Mouse (Mus musculus): Measurements from ENCODE around the gene Gm20388. TPM values are rescaled to one million over a fixed set of nuclear protein-coding genes. Genes with fewer than 3 reads are reported as not detected.

Gene Gm20388
- total RNA-seq, 2 experiments from 2014 or later, result 10.3 to 10.6 TPM

GRCm38 (mm10) chr8:121360001-121360400 lies 1449.4 kb downstream of the Gm20388 start:
- intact Hi-C loops (cut with DNase I), result no loop called here

DNA sequence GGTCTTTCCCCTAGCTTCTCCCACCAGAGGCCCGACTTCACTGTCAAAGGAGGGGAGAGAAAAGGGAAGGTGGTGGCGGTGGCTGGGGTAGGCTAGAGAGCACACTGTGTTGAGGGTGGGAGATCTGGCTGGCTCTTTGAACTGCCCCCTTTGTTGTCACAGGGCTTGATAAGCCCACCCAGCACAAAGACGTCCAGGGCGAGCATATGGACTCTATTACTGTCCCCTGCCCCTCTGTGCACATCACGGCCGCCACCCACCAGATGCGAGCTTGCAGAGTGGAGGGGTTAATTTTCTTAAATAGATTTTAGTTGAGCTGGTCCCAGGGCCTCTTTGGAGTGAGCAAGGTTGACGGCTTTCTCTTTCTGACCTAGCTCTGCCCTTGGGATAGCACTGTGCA lies 1450.5 kb downstream of the Gm20388 start:
- no peak for DNase-seq (ENCODE audit: low spot score in 2 of 2)
- intact Hi-C loops (cut with DNase I), result no loop called here

More at GRCm38 (mm10) chr8:121360001-121360400, 1449.4 kb downstream of the Gm20388 start:
- no peak for DNase-seq (ENCODE audit: low spot score in 2 of 2)

- intact Hi-C loops (cut with DNase I), result no loop called here
- no peak for DNase-seq (ENCODE audit: low spot score in 2 of 2)
Observed at GRCm38 (mm10) chr8:121364646-121365045, 1454.0 kb downstream of the Gm20388 start.

DNA sequence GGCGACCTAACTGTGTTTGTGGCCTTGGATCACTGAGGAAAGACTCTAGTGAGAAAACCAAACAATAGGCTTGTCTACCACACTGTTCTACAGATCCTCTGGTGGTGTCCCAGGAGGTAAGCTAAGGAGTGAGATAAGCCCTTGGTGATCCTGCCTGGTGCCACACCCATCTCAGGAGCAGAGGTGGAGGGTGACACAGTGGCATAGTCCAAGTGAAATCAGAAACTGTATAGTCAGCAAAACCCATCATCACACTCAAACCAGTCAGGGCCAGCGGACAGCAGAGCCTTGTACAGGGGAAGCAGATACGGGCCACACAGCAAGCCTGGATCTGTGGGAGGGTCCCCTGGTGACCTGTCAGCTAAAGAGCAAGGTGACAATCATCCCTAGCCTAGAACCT lies 1454.5 kb downstream of the Gm20388 start:
- intact Hi-C loops (cut with DNase I), result no loop called here
- no peak for DNase-seq (ENCODE audit: low spot score in 2 of 2)

- intact Hi-C loops (cut with DNase I), result no loop called here
- no peak for DNase-seq (ENCODE audit: low spot score in 2 of 2)
Observed at GRCm38 (mm10) chr8:121366655-121367054, 1456.0 kb downstream of the Gm20388 start.

- DNase-seq (ENCODE audit: low spot score in 2 of 2), result no peak
- intact Hi-C loops (cut with DNase I), result no loop called here
Observed at GRCm38 (mm10) chr8:121368799-121369198, 1458.2 kb downstream of the Gm20388 start.

DNA sequence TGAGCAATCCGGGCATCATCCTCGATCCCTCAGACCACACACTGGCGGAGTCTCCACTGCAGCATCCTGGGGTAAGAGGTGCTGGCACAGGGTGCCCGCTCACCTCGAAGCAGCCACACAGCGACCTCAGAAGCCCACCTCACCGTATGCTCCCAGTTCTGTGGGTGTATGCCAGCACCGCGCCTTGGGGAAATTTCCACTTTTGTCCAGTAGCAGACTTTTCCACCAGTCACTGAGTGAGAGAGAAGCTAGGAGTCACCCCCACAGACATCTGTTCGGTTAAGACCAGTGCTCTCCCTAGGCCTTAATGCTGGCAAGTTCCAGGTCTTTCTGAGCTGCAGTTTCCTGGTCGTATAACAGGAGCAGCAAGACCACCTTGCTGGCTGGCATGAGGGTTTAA lies 1458.7 kb downstream of the Gm20388 start:
- peak; percentile 40 to 51 for DNase-seq (ENCODE audit: low spot score in 2 of 2)
- intact Hi-C loops (cut with DNase I), result no loop called here

- intact Hi-C loops (cut with DNase I), result no loop called here
- no peak for DNase-seq (ENCODE audit: low spot score in 2 of 2)
Observed at GRCm38 (mm10) chr8:121371287-121371686, 1460.6 kb downstream of the Gm20388 start.

DNA sequence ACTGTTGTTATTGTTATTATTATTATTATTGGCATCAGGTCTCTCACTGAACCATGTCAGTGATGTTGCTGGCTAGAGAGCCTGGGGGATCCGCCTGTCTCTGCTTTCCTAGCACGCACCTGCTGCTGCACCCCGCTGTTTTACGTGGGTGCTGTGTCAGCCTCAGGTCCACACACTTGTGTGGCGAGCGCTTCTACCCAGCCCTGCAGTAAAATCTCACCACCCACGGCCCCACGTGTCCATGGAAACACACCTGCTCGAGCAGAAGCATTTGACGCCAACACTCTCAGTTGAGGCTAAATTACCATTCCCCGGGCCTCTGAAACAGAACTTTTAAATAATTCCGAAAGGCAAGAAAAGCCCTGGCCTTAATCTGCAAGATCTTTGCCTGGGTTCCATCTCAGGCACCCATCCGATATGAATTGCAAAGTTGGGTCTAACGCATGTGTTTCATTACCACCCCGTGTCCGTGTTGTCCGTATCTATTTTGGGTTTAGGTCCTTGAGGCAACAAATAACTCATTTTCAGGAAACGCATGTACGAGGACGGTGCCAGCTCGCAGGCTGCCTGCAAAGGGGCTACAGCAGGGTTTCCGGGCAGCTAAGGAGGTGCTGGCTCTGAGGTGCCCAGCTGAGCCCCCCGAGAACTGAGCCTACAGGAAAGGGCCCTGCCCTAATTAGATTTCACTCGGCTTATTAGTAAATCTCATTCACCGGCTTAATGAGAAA lies 1461.4 kb downstream of the Gm20388 start:
- intact Hi-C loops (cut with DNase I), result no loop called here
- DNase-seq (ENCODE audit: low spot score in 2 of 2), result peak; percentile 72 to 79

GRCm38 (mm10) chr8:121372639-121372986 lies 1462.0 kb downstream of the Gm20388 start:
- intact Hi-C loops (cut with DNase I), result no loop called here
- DNase-seq (ENCODE audit: low spot score in 2 of 2), result no peak

GRCm38 (mm10) chr8:121374284-121374683 lies 1463.6 kb downstream of the Gm20388 start:
- intact Hi-C loops (cut with DNase I), result no loop called here
- no peak for DNase-seq (ENCODE audit: low spot score in 2 of 2)

- DNase-seq (ENCODE audit: low spot score in 2 of 2), result no peak
- intact Hi-C loops (cut with DNase I), result no loop called here
Observed at GRCm38 (mm10) chr8:121374777-121375176, 1464.1 kb downstream of the Gm20388 start.

DNA sequence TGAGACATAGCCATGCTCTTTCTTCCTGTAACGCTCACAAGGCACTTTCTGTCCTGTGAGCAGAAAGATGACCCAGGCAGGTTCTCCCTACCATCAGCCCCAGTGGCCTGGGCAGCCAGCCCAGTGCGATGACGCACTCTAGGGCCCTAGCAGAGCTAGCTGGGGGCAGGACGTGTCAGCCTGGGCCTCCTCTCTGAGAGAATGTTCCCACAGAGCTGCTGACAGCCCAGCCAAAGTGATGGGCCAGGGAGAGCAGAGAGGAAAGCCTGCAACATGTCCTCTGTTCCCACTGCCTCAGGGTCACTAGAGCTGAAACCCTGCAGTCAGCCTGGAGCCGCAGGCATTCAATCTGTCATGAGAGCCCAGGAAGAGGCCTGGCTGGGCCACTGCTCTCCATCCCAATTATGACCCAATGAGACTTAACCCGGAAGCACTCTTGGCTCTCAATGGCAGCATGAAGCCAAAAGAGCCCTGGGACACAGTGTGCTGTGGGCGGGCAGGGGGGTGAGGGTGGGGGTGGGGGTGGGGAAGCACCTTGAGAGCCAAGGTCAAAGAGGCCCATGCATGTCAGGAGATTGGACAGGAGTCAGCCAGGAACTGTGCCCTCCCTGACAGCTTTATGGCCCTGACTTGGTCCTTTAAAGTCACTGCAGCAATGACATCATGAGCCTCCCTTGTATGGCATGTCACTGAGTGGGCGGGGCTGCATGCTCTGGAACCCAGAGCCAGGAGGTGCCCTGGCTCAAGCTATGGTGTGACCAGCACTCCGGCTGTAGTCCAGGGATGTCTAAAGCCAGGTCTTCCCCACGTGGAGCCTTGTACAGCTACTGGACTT lies 1465.7 kb downstream of the Gm20388 start:
- intact Hi-C loops (cut with DNase I), result no loop called here
- DNase-seq (ENCODE audit: low spot score in 2 of 2), result peak in 1 of 2 experiments; percentile 17

DNA sequence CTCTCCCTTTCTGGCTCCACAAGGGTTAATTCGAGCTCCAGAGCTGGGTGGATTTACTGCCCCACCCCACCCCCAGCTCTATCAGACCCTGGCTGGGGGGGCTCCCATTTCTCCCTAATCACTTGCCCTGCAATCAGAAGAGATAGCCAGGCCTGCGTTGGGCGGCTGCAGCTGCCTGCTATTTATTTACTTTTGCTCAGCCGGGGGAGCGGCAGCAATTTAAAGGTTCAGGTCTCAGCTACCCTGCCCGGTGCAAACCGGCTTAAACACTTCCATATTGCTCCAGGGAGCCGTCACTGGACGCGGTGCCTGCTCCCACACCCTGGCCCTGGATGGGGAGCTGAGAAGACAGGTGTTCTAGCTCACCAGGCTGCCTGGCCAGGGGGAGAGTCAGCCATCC lies 1467.0 kb downstream of the Gm20388 start:
- no peak for DNase-seq (ENCODE audit: low spot score in 2 of 2)
- intact Hi-C loops (cut with DNase I), result no loop called here

DNA sequence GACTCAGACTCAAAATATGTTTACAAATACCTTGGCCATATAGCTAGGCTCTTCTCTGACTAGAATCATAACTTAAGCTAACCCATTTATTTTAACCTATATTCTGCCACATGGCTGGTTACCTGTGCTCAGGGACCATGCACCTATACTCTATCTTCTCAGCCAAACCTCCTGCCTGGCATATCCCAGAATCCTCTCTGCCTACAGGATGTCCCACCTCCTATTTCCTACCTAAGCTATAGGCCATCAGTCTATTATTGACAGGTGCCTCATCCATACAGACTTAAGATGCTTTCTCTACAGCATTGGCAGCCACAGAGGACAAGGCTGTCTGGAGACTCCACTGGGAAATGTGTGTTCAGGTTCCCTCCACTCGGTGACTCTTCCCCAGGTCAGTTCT lies 1468.7 kb downstream of the Gm20388 start:
- DNase-seq (ENCODE audit: low spot score in 2 of 2), result no peak
- intact Hi-C loops (cut with DNase I), result no loop called here

- intact Hi-C loops (cut with DNase I), result no loop called here
- DNase-seq (ENCODE audit: low spot score in 2 of 2), result peak in 1 of 2 experiments; percentile 36
Observed at GRCm38 (mm10) chr8:121382583-121383241, 1472.1 kb downstream of the Gm20388 start.

DNA sequence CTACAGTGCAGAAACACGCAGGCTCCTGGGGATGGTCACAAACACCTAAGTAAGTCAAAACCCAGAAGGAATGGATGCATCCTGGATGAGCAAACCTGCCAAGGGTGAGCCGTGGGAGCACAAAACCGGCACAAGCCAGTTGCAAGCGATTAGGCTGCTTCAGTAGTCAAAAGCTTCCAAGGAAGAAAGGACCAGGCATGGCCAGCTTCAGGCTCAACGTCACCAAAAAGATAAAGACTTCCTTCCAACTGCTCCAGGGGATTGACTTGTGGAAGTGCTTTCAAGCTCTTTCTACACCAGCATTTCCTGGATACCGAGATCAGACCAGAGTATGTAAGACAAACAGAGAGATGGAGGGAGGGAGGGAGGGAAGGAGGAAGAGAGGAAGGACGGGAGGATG lies 1474.9 kb downstream of the Gm20388 start:
- no peak for DNase-seq (ENCODE audit: low spot score in 2 of 2)
- intact Hi-C loops (cut with DNase I), result loop anchor here (5.0 kb wide), 1 partner anchor 53 kb away; no protein-coding TSS in a partner anchor

DNA sequence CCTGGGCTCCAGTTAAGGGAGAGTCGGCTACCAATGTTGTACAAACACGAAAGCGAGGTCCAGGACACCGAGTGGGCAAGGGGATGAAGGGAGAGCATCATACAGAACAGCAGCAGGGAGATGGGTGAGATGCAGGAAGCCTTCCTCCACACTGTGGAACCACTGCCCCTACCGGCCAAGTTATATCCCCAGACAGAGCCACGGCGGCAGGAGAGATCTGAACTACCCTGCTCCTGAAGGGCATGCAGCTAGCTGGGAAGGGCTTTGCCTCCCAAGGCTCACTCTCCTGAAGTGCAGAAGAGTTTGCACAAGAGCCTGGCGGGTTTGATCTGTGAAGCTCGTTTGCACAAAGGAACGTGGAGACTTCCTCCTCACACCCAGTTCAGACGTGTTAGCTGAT lies 1480.0 kb downstream of the Gm20388 start:
- no peak for DNase-seq (ENCODE audit: low spot score in 2 of 2)
- intact Hi-C loops (cut with DNase I), result loop anchor here (5.0 kb wide), 1 partner anchor 263 kb away; the partner anchor contains the start of gene Foxl1

DNA sequence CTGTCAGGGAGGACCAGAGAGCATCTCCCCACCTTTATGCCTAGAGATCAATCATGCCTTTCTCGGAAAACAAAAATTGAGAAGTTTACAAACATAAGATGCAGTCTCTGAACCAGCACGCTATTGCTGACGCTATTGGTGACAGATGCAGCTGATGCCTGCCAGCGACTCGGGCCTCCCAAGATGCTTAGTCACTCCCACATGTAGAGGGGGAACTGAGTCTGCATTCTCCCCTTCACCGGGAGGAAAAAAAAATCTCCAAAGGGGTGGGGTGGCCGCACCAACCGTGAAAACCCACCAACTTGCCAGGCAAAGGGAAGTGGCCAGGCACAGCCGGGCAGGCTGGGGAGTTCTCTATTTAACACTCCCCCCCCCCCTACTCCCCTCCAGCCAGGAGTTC lies 1480.6 kb downstream of the Gm20388 start:
- intact Hi-C loops (cut with DNase I), result loop anchor here (5.0 kb wide), 1 partner anchor 264 kb away; the partner anchor contains the start of gene Foxl1
- no peak for DNase-seq (ENCODE audit: low spot score in 2 of 2)

- no peak for DNase-seq (ENCODE audit: low spot score in 2 of 2)
- intact Hi-C loops (cut with DNase I), result loop anchor here (2.0 to 5.0 kb wide), 3 partner anchors 121 to 279 kb away; partner anchors contain the start of gene Foxl1
Observed at GRCm38 (mm10) chr8:121391771-121392170, 1481.1 kb downstream of the Gm20388 start.
